Mouse (Mus musculus) left cerebral cortex, postnatal 10 days (tissue): Measurements from ENCODE around the gene Tal1. TPM values are rescaled to one million over a fixed set of nuclear protein-coding genes. Genes with fewer than 3 reads are reported as not detected.

Experiments
- DNase-seq, 2 experiments: peaks; one replicate each; pipeline ENCODE4 v3.0.0; 2021 to 2022; ENCODE audit warnings: low spot score in 2 of 2, mixed read lengths in 1 of 2; ENCODE audit errors: extremely low spot score in 1 of 2
- intact Hi-C: fragments of 180-260 bp; cut with DNase I; formaldehyde crosslinking; loops from one replicate; pipeline ENCODE4 v1.15.1; 2025
- total RNA-seq, 2 experiments: library from RNA; stranded (reverse); gene quantifications; 2 replicates each; pipeline ENCODE4 v1.2.3; 2021

Tal1 gene
- total RNA-seq, 2 experiments from 2014 or later: 2.0 to 2.6 TPM

GRCm38 (mm10) chr4:115060753-115061152 is 4.5 kb downstream of the Tal1 start:
- no peak for DNase-seq
- intact Hi-C loops: loop anchor here (5.0 kb wide), 1 partner anchor 148 kb away; no protein-coding TSS in a partner anchor

GRCm38 (mm10) chr4:115062540-115062874 is 6.3 kb downstream of the Tal1 start:
- DNase-seq: no peak
- intact Hi-C loops: loop anchor here (5.0 kb wide), 1 partner anchor 150 kb away; no protein-coding TSS in a partner anchor

DNA sequence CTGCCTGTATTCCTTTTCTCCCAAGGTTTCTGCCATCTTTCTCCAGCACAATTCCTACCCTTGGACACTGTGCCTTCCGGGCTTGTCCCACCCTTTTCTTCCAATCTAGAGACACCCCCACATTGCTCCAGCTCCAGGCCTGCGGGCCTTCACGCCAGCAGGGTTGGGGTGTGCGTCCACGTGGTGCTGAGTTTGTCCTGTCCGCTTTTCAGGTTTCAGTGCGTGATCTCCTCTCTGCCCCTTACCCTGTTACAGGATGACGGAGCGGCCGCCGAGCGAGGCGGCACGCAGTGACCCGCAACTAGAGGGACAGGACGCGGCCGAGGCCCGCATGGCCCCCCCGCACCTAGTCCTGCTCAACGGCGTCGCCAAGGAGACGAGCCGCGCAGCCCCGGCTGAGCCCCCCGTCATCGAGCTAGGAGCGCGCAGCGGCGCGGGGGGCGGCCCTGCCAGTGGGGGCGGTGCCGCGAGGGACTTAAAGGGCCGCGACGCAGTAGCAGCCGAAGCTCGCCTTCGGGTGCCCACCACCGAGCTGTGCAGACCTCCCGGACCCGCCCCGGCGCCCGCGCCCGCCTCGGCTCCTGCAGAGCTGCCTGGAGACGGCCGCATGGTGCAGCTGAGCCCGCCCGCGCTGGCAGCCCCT is 6.8 kb downstream of the Tal1 start:
- DNase-seq: peak in 1 of 2 experiments; percentile 77
- intact Hi-C loops: loop anchor here (5.0 kb wide), 1 partner anchor 151 kb away; no protein-coding TSS in a partner anchor

GRCm38 (mm10) chr4:115063518-115064239 is 7.5 kb downstream of the Tal1 start:
- DNase-seq: no peak
- intact Hi-C loops: loop anchor here (5.0 kb wide), 1 partner anchor 151 kb away; no protein-coding TSS in a partner anchor

GRCm38 (mm10) chr4:115071668-115072067 is 15.4 kb downstream of the Tal1 start:
- no peak for DNase-seq
- intact Hi-C loops: no loop called here

- intact Hi-C loops: no loop called here
These were observed 18.6 kb downstream of the Tal1 start for GRCm38 (mm10) chr4:115074789-115075188.

DNA sequence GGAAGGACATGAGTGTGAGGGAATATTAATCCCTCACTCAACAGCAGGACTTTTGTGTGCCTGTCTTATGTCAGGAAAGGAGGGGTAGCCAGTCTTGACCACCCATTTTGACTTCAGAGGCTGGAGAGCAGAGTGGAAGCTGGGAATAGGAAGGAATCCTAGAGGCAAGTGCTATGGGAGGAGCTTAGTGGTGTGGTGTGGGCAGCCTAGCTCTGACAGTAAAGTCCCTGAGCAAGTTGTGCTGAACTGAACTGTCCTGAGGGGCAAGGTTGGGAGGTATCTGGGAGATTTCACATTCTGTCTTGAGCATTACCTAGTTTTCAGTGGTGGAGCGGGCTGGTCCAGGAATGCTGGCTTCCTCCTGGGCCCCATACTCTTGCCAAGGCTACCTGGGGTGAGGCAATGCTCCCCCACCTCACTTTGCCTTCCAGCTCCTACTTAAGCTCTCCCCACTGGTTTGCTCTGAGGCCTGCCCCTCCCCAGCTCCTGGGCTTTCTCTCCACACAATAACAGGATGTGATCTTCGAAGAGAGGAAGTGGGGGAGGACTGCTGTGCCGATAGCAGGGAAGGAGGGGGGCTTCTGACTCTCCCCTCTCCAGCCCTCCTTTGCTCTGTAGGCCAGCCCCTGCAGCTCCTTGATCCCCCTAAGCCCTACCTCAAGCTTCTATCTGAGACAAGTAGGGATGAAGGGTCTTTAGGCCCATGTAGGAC is 19.1 kb downstream of the Tal1 start:
- intact Hi-C loops: no loop called here
- DNase-seq: peak in 1 of 2 experiments; percentile 63

More at GRCm38 (mm10) chr4:115074789-115075188, 18.6 kb downstream of the Tal1 start:
- DNase-seq: no peak

DNA sequence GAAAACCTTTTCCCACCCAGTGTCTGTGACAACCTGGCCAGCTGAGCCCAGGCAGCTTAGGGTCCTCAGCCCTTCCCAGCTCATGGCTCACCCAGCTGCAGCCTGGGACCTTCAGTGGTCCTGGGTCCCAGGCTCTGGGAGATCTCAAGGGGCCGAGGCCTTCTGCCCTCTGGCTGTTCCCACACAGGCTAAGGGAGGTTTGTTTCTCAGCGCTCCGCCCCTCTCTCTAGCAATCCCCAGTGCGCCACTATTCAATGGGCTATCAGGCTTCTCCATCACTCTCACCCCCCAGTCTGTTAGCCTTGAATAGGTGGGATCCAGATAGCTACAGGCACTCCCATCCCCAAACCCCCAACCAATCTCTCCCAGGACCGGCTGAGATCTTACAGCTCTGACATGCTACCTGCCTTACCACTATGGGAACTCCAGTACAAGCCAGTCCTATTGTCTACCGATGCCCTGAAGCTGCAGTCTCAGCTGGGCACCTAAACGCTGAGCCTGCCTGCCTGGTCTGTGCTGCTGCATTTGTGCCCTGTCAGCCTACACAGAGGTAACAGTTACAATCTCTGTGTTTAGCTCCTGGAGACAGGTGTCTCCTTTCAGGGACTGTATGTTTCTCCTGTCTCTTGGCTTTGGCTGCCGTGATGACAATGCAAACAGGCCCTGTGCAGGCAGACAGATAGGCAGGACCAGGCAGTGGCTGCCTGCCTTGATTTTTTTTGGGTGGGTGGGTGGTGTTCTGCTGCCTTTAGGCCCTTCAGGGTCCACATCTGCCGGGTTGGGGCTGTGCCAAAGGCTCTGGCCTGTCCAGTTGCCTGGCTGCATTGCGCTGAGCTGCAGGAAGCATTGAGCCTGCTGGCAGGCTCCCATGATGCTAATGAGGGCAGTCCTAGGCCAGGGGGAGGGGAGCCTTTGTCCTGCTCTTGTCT is 22.9 kb downstream of the Tal1 start:
- peak in 1 of 2 experiments; percentile 84 for DNase-seq
- intact Hi-C loops: no loop called here

GRCm38 (mm10) chr4:115079821-115080349 is 23.7 kb downstream of the Tal1 start:
- intact Hi-C loops: no loop called here

DNA sequence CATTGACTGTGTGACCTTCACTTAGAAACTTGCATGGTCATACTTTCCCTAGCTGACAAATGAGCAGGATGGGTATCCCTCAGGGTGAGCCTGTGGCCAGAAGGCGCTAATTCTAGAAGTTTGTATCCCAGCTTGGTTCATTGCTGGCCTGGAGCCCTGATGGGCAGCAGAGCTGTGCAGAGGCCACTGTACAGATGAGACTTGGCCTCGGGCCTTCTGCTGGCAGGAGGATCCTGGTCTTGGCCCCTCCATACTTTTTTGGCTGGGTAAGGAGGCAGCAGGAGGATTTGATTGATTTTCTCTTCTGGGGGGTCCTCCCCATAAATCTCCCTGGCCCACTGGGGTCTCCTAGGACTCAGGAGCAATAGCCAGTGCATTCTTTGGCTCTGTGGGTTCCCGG is 26.8 kb downstream of the Tal1 start:
- DNase-seq: no peak
- intact Hi-C loops: no loop called here

More at GRCm38 (mm10) chr4:115079821-115080349, 23.7 kb downstream of the Tal1 start:
- no peak for DNase-seq

GRCm38 (mm10) chr4:115085522-115086095 is 29.4 kb downstream of the Tal1 start:
- peak in 1 of 2 experiments; percentile 65 for DNase-seq
- intact Hi-C loops: loop anchor here (5.0 kb wide), 1 partner anchor 38 kb away; no protein-coding TSS in a partner anchor

GRCm38 (mm10) chr4:115086257-115086656 is 30.0 kb downstream of the Tal1 start:
- no peak for DNase-seq
- intact Hi-C loops: loop anchor here (5.0 kb wide), 1 partner anchor 39 kb away; no protein-coding TSS in a partner anchor

DNA sequence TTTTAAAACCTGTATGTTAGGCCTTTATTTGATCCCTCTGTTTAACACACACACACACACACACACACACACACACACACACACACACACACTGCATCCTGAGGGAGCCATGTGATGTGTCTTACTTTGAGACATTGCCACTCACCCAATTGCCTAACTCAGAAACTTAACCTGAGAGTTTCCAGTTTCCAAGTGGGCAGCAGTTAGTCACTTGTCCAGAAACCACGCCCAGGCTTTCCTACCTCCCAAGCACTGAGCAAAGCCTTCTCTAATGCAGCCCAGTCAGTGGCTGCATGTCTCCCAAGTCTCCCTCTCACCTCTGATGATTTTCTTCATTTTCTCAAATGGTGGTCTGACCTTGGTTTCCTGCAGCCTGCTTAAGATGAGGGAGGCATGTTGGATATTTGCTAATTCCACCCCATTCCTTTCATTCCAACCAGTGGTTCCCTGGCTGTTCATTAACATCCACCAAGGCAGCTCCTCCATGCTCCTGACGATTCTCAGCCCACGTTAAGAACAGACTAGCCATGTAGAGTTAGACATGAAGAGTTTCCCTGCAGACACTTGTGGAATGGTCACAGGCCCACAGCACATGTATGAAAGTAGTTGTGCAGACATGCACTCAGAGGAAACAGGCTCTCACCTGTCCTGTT is 30.7 kb downstream of the Tal1 start:
- intact Hi-C loops: loop anchor here (5.0 kb wide), 1 partner anchor 40 kb away; no protein-coding TSS in a partner anchor
- no peak for DNase-seq

- intact Hi-C loops: loop anchor here (5.0 kb wide), 1 partner anchor 41 kb away; no protein-coding TSS in a partner anchor
- DNase-seq: no peak
These were observed 32.5 kb downstream of the Tal1 start, which contains the start of gene Pdzk1ip1 for GRCm38 (mm10) chr4:115088611-115089338. Gene Pdzk1ip1 (plus strand): TSS chr4:115088708.

GRCm38 (mm10) chr4:115090592-115090991 is 34.4 kb downstream of the Tal1 start:
- intact Hi-C loops: no loop called here
- DNase-seq: no peak

DNA sequence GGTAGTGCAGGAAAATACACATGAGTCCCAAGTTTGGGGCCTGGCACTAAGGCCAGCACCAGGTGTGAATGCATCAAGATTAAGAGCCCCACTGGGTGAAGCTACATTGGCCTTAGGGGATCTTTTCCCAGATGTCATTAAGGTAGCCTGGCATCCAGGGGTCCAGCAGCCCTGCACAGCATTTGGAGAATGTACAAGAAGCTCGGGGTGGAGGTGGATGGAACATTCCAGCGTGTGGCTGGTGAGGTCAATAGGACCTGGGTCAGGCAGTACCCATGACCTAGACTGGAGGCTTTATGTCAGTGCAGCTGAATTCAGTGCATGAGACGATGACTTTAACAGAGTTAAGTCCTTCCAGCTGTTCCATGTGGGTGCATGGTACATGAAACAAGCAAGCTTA is 35.6 kb downstream of the Tal1 start:
- intact Hi-C loops: no loop called here
- no peak for DNase-seq
